Mouse (Mus musculus) limb, embryonic 13.5 days (tissue): ENCODE data around the gene Csad. TPM values are rescaled to one million over a fixed set of nuclear protein-coding genes. Genes with fewer than 3 reads are reported as not detected.
"Not testable (repeated sequence)": the region's sequence is repeated elsewhere in the genome, so short reads cannot be mapped to it uniquely, and the experiment has no call there.

Experiments used
- ATAC-seq: fragments of 200-750 bp; cut with Nextera tagmentation; 2 replicates; pipeline ENCODE4 v1.8.0; 2017; ENCODE audit warnings: low read depth, moderate number of reproducible peaks, moderate TSS enrichment; ENCODE audit not compliant: low FRiP score
- H3K27ac ChIP-seq: fragments of 300-500 bp; sonication (generic); 2 replicates; pipeline ENCODE4 v1.5.1; 2015; ENCODE audit warnings: inconsistent platforms, mild to moderate bottlenecking, moderate library complexity
- H3K27me3 ChIP-seq: fragments of 300-500 bp; sonication (generic); 2 replicates; pipeline ENCODE4 v1.6.1; 2015; ENCODE audit warnings: mild to moderate bottlenecking, inconsistent platforms
- H3K36me3 ChIP-seq: fragments of 300-500 bp; sonication (generic); 2 replicates; pipeline ENCODE4 v1.6.1; 2015; ENCODE audit warnings: inconsistent platforms, mild to moderate bottlenecking, moderate library complexity
- H3K4me1 ChIP-seq: fragments of 300-500 bp; sonication (generic); 2 replicates; pipeline ENCODE4 v1.6.1; 2015; ENCODE audit warnings: inconsistent platforms
- H3K4me2 ChIP-seq: fragments of 300-500 bp; sonication (generic); replicated peaks from 2 replicates; pipeline ENCODE4 v1.6.1; 2015; ENCODE audit warnings: inconsistent platforms, mild to moderate bottlenecking, moderate library complexity
- H3K4me3 ChIP-seq: fragments of 300-500 bp; sonication (generic); 2 replicates; pipeline ENCODE4 v1.5.1; 2015; ENCODE audit warnings: moderate library complexity, mild to moderate bottlenecking, inconsistent platforms
- H3K9ac ChIP-seq: fragments of 300-500 bp; sonication (generic); 2 replicates; pipeline ENCODE4 v1.6.1; 2015; ENCODE audit warnings: mild to moderate bottlenecking, inconsistent platforms
- H3K9me3 ChIP-seq: fragments of 300-500 bp; sonication (generic); 2 replicates; pipeline ENCODE4 v1.6.1; 2016; ENCODE audit warnings: inconsistent platforms
- WGBS: fragments of 180-500 bp; shearing (Covaris S2); methylation state at CpG from one replicate; pipeline ENCODE4 v1.1.7; 2015; 5-methylcytosine and 5-hydroxymethylcytosine counted together
- polyA plus RNA-seq: library from polyadenylated mRNA; unstranded; fragments of >200 nt; fragmentation: Nextera tagmentation; extraction: Ambion mirVana; gene quantifications from 2 replicates; pipeline ENCODE4 v1.2.1, GENCODE M21; 2015

The Csad gene
- polyA plus RNA-seq, 1 experiment from 2014 or later = 82.1 TPM

DNA sequence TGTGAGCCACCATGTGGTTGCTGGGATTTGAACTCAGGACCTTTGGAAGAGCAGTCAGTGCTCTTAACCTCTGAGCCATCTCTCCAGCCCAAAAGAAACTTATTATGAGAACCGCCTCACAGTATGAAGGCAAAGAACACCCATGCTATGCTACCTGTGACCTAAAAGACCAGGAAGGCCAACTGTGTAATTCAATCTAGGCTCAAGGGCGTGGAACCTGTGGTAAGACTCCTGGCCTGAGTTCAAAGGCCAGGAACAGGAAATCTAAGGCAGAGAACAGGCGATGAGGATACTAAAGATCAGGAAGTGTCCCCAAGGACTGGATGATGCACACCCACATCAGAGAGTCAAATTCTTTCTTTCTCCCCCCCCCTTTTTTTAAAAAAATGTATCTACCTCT is 30.9 kb downstream of the Csad start:
- no peaks in the 10 kb centered on the region for H3K27me3 ChIP-seq
- no peak overlapping the region for H3K4me2 ChIP-seq
- H3K4me3 ChIP-seq = no peak overlapping the region
- no peak overlapping the region for H3K9ac ChIP-seq
- ATAC-seq = no peak
- H3K27ac ChIP-seq = no peak overlapping the region
- peaks cover 7% of the 10 kb centered on the region for H3K4me1 ChIP-seq
- H3K36me3 ChIP-seq = peaks cover 33% of the 10 kb centered on the region
- WGBS = 81% methylated on average over 3 of the region's 3 CpGs
- H3K9me3 ChIP-seq = peaks cover 7% of the 10 kb centered on the region; the same call in 1 of the 2 replicates

DNA sequence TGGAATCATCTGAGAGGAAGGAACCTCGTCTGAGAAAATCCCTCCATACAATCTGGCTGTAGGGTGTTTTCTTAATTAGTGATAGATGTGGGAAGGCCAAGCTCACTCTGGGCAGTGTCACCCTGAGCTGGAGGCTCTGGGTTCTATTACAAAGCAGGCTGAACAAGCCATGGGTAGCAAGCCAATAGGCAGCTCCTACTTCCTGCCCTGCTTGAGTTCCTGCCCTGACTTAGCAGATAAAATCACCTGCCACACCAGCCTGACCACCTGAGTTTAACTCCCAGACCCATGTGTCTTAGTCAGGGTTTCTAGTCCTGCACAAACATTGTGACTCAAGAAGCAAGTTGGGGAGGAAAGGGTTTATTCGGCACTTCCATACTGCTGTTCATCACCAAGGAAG is 35.5 kb downstream of the Csad start:
- ATAC-seq = no peak
- Histone ChIP-seq H3K4me2 (no peak overlapping the region), H3K36me3 (peaks cover 3% of the 10 kb centered on the region; the same call in 1 of the 2 replicates), H3K9me3 (0 out of 2 replicates have a peak, but pooled peaks cover under 1% of the 10 kb centered on the region), H3K4me3 (no peak overlapping the region), H3K9ac (no peak overlapping the region), H3K27me3 (no peaks in the 10 kb centered on the region), H3K4me1 (peaks cover 45% of the 10 kb centered on the region), H3K27ac (no peak overlapping the region)
- WGBS = 60% methylated on average over 2 of the region's 2 CpGs

DNA sequence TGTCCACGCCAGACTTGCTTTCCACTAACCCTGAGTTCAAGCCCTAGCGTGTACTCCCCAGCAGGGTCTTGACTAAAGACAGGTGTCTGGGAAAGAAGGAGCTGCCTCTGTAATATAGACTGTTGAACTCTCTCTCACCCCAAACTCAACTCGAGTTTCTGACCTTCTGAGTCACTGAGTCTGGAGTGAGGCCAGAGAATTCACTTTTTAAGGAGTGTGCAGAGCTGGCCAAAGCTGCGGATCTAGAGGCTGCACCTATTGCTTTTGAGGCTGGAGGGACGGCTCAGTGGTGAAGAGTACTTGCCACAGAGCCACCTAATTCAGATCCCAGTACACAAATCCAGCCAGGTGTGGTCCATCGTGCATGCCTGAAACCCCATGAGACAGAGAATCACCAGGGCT is 36.9 kb downstream of the Csad start:
- H3K4me1 ChIP-seq = peaks cover 45% of the 10 kb centered on the region
- peak overlapping the region; percentile 31 for H3K4me2 ChIP-seq
- no peaks in the 10 kb centered on the region for H3K9me3 ChIP-seq
- 22% methylated on average over 6 of the region's 6 CpGs for WGBS
- peak overlapping the region; percentile 73 for H3K27ac ChIP-seq
- H3K4me3 ChIP-seq = no peak overlapping the region
- H3K36me3 ChIP-seq = no peaks in the 10 kb centered on the region
- H3K27me3 ChIP-seq = no peaks in the 10 kb centered on the region
- peak; percentile 80 for ATAC-seq
- H3K9ac ChIP-seq = peak overlapping the region; percentile 35; the same call in 1 of the 2 replicates

DNA sequence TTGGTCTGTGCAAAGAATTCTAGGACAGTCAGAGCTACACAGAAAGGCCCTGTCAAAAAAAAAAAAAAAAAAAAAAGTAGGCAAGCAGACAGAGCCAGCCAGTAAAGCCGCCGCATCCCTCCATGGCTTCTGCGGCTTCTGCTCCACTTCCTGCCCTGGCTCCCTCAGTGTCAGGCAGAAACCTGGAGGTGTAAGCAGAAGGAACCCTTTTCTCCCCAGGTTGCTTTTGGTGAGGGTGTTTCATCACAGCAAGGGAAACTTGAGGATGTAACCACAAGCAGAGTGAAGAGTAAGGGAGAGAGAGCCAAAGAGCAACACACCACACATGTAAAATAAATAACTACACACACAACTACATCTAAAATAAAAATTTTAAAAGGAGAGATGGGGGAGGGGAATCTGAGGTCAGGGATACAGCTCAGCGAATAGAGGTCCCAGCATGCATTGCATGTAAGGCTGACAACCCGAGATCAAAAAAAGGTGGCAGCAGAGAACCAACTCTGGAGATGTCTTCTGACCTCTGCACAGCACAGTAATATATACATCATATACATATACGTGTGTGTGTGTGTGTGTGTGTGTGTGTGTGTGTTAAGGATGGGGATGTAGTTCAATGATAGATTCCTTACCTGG is 38.9 kb downstream of the Csad start:
- 34% methylated on average over 6 of the region's 6 CpGs for WGBS
- Histone ChIP-seq H3K4me1 (peaks cover 45% of the 10 kb centered on the region), H3K27ac (0 out of 2 replicates have a peak overlapping the region, but pooled peaks have one; percentile 33), H3K27me3 (no peaks in the 10 kb centered on the region), H3K9me3 (no peaks in the 10 kb centered on the region), H3K4me3 (no peak overlapping the region), H3K36me3 (no peaks in the 10 kb centered on the region), H3K9ac (no peak overlapping the region), H3K4me2 (no peak overlapping the region)
- no peak for ATAC-seq

DNA sequence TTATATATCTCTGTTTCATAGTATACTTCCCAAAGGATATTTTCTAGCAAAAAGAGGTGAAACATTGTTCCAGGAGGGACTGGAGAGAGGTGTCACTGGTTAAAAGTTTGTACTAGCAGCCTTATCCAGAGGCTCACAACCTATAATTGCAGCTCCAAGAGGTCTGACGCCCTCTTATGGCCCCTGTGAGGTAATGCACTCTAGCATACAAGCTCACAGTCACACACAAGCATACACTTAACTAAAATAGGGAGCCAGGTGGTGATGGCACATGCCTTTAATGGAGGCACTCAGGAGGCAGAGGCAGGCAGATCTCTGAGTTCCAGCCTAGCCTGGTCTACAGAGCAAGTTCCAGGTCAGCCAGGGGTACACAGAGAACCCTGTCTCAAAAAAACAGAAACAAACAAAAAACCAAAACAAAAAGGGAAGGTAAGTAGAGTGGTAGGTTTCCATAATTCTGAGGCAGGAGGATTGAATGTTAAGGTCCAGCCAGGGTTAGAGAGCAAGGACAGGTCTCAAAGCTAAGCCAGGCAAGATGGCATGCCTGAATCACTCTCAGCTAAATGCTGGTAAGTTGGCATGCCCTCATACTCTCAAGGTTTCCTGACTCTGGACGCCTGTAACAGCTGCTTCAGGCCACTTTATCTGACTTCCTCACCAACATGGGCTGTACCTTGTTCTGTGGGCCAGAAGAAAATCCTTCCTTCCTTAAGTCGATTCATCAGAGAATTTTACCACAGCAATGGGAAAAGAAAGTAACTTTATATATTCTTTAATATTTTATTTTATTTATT is 40.4 kb downstream of the Csad start:
- ATAC-seq = no peak
- Histone ChIP-seq H3K27ac (no peak overlapping the region), H3K27me3 (no peaks in the 10 kb centered on the region), H3K4me1 (peaks cover 44% of the 10 kb centered on the region), H3K4me3 (no peak overlapping the region), H3K4me2 (no peak overlapping the region), H3K36me3 (no peaks in the 10 kb centered on the region), H3K9me3 (no peaks in the 10 kb centered on the region), H3K9ac (no peak overlapping the region)
- 62% methylated on average over 3 of the region's 3 CpGs for WGBS

DNA sequence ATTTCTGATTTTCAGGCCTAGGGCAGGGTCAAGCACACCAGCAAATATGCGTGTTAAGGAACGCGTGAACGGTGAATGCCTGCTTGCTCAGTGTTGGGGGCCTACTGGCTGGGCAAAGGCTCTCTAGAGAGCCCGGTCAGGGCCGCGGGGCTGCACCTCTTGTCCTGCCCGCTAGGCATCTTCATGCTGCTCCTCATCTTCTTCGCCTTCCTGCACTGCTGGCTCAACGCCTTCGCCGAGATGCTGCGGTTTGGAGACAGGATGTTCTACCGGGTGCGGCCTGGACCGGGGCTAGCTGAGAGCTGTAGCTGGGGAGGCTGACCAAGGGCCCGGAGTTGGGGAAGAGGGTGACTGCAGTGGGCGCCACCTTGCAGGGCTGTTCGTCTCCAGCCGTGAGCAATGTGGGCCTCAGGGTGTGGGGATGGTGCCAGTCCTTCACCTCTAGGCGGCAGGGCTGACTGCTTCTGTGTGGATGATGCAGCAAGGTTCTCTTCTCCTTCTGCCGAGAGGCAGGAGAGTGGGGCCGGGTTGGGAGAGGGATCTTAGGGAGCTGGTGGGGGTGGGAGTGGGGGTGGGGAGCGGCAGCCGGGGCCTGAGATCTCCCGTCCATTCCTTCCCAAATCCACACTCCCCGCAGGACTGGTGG is 44.0 kb downstream of the Csad start:
- no peaks in the 10 kb centered on the region for H3K36me3 ChIP-seq
- no peak overlapping the region for H3K4me3 ChIP-seq
- WGBS = 63% methylated on average over 26 of the region's 27 CpGs
- ATAC-seq = no peak
- H3K4me2 ChIP-seq = no peak overlapping the region
- peaks cover 9% of the 10 kb centered on the region for H3K4me1 ChIP-seq
- H3K27ac ChIP-seq = no peak overlapping the region
- no peaks in the 10 kb centered on the region for H3K27me3 ChIP-seq
- no peak overlapping the region for H3K9ac ChIP-seq
- H3K9me3 ChIP-seq = no peaks in the 10 kb centered on the region

DNA sequence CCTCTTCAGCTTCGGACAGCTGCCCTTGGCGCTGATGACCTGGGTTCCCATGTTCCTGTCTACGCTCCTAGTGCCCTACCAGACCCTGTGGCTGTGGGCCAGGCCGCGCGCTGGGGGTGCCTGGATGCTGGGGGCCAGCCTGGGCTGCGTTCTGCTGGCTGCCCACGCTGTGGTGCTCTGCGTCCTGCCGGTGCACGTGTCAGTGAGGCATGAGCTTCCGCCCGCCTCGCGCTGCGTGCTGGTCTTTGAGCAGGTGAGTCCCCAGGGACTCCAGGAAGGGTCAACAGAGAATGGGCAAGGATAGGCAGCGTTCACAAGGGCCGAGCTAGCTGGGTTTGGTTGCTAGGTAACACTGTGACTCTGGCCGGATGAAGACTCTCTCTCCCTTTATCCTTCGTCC is 47.7 kb downstream of the Csad start:
- no peak for ATAC-seq
- H3K9me3 ChIP-seq = no peaks in the 10 kb centered on the region
- 46% methylated on average over 20 of the region's 20 CpGs for WGBS
- H3K36me3 ChIP-seq = no peaks in the 10 kb centered on the region
- no peak overlapping the region for H3K27ac ChIP-seq
- no peak overlapping the region for H3K9ac ChIP-seq
- no peaks in the 10 kb centered on the region for H3K4me1 ChIP-seq
- no peaks in the 10 kb centered on the region for H3K27me3 ChIP-seq
- H3K4me2 ChIP-seq = no peak overlapping the region
- H3K4me3 ChIP-seq = no peak overlapping the region

DNA sequence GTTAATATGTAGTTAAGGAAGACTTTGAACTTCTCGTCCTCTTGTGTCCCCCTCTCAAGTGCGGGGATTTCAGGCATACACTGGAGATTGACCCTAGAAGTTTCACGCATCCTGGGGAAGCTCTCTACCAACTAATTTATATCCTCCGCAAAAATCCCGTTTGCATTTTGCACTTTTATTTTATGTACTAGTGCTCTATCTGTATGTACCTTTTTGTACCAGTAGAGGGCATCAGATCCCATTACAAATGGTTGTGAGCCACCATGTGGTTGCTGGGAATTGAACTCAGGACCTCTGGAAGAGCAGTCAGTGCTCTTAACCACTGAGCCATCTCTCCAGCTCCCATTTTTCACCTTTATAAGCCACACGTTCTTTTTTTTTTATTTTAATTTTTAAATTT is 49.5 kb downstream of the Csad start:
- H3K4me3 ChIP-seq, H3K36me3 ChIP-seq: not testable (repeated sequence)
- 91% methylated on average over 6 of the region's 6 CpGs for WGBS

DNA sequence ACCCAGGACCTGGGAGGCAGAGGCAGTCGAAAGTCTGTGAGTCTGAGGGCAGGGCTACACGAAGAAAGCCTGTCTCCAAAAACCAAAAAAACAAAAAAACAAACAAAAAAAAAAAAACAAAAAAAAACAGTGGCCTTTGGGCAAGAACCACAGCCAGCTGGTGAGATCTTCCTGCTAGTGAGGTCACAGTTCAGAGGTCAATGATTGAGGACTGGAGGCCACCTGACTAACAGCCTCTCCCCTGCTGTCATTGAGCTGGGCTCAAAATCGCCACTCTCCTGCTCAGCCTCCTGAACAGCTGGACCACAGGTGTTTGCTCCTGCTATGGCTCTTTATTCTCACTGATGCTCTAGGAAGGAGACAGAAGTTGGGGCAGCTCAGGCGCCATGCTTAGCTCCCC is 51.9 kb downstream of the Csad start:
- no peak for ATAC-seq
- Histone ChIP-seq H3K9ac (no peak overlapping the region), H3K36me3 (no peaks in the 10 kb centered on the region), H3K27ac (no peak overlapping the region), H3K9me3 (no peaks in the 10 kb centered on the region), H3K4me3 (no peak overlapping the region), H3K27me3 (no peaks in the 10 kb centered on the region), H3K4me2 (no peak overlapping the region), H3K4me1 (peaks cover 5% of the 10 kb centered on the region; the same call in 1 of the 2 replicates)
- WGBS = 26% methylated on average over 4 of the region's 4 CpGs

More for the DNA sequence above, 49.5 kb downstream of the Csad start:
- not testable (repeated sequence) for H3K27me3 ChIP-seq, H3K9ac ChIP-seq, H3K27ac ChIP-seq, H3K9me3 ChIP-seq, H3K4me2 ChIP-seq, ATAC-seq, H3K4me1 ChIP-seq

DNA sequence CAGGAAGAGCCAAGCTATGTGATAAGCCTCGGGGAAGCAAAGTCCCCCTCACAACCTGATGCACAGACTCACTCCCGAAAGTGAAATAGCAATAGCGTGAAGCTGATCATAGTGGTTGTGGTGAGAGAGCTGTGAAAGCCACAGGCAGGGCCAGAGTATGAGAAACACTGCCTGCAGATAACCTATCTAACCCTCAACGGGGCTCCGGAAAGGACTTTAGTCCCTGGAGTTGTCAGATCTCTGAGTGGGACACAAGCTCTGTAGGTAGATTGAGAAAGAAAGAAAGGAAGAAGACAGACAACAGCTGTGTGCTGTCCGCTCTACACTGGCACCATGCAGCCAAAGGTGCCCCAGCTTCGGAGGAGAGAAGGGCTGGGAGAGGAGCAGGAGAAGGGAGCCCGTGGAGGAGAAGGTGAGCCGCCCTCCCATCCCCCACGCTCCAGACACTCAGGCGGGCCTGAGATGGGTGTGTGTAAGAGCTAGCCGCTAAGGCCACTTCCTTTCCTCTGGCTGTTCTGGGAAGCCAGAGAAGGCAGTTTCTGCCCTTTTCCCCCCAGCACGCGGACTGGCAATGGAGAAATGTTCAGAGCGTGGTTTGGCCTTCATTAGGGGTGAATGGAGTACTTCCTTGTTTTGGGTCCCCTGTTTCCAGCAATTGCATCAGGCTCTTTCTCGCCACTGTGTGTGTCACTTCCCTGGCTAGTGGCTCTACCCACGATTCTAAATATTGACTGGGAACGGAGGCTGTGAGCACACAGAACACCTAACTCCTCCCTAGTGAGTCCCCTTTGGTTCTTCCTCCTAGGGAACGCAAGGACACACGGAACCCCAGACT is 54.0 kb downstream of the Csad start, which contains the start of gene Soat2:
Soat2 (plus strand) TSS at position 226 of the 835 bp plus-strand sequence.
- no peaks in the 10 kb centered on the region for H3K9me3 ChIP-seq
- H3K4me3 ChIP-seq = no peak within 1 kb of the TSS
- H3K27ac ChIP-seq = no peak within 1 kb of the TSS
- no peak within 1 kb of the TSS for H3K4me2 ChIP-seq
- no peaks in the 10 kb centered on the region for H3K36me3 ChIP-seq
- H3K9ac ChIP-seq = no peak within 1 kb of the TSS
- peaks cover 8% of the 10 kb centered on the region for H3K27me3 ChIP-seq
- H3K4me1 ChIP-seq = peaks cover 5% of the 10 kb centered on the region; the same call in 1 of the 2 replicates
- WGBS = 48% methylated on average over 20 of the region's 20 CpGs
- no peak for ATAC-seq

DNA sequence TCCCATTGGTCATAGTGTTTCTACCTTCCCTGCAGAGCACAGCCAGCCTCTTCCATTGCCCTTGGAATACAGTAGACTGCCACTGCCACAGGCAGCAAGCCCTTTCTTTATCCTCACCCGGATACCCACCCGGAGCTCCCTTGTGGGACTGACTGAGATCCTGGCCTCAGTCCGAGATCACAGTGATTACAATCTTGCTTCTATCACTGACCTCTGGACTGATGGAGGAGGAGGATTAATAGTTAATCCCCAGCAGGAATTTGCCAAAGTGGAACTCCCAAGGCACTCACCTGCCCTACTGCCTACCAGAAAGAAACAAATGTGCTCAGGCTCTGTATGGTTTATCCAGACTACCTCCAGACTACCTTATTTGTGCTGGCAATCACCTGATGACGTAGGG is 55.0 kb downstream of the Csad start:
- no peak overlapping the region for H3K4me3 ChIP-seq
- peaks cover 8% of the 10 kb centered on the region for H3K4me1 ChIP-seq
- H3K9me3 ChIP-seq = no peaks in the 10 kb centered on the region
- no peak for ATAC-seq
- H3K27ac ChIP-seq = no peak overlapping the region
- H3K4me2 ChIP-seq = no peak overlapping the region
- 69% methylated on average over 4 of the region's 4 CpGs for WGBS
- H3K36me3 ChIP-seq = no peaks in the 10 kb centered on the region
- no peak overlapping the region for H3K9ac ChIP-seq
- peaks cover 17% of the 10 kb centered on the region for H3K27me3 ChIP-seq
